8 mouse cellular contexts compared by ENCODE assay signal in the genomic region with DNA sequence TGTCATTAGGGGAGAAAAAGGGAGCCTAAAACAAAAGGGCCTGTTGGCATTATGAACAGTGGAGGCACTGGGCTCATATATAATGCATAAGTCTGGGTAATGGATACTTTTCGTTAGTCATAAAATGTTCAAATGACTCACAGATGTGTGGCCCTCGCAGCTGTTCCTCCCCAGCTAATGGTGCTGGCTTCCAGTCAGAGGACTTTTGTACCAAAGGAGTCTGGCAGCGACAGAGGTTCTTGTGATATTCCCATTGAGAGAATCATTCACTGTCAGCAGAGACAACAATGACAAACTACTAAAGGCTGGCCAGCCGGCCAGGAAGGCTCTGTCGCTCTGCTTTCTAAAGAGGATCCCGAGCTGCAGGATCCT. TPM values are rescaled to one million over a fixed set of nuclear protein-coding genes. Genes with fewer than 3 reads are reported as not detected.
DNase-seq lines count a peak whose midpoint lies in the region; TF ChIP-seq lines count a peak whose summit lies in the region.

No protein-coding gene starts in this region.

- no peak overlapping the region for H3K4me3 ChIP-seq in C2C12 (ENCODE audit: insufficient read depth, poor library complexity, severe bottlenecking)

- intact Hi-C loops in left cerebral cortex, postnatal 36 days (cut with DNase I): no loop called here

- H3ac ChIP-seq in C2C12 (ENCODE audit: control insufficient read depth, insufficient read length, low read depth): no peak overlapping the region

- H3K27me3 ChIP-seq in C2C12 (ENCODE audit: control insufficient read depth, insufficient read depth, insufficient read length): no peaks in the 10 kb centered on the region

- no peak for TF ChIP-seq CTCF in C2C12 (IDR thresholded peaks at IDR 0.05; ENCODE audit: control insufficient read depth, insufficient read depth, insufficient read length)

- H3K36me3 ChIP-seq in C2C12 (ENCODE audit: control insufficient read depth, insufficient read depth): no peaks in the 10 kb centered on the region

- no peaks in the 10 kb centered on the region for H3K79me3 ChIP-seq in C2C12 (ENCODE audit: low read depth)

- H3K79me2 ChIP-seq in C2C12 (ENCODE audit: control insufficient read depth, insufficient read depth): no peaks in the 10 kb centered on the region

- DNase-seq in embryo, embryonic 10 days (ENCODE audit: low spot score): peak; percentile 19
- no peak for DNase-seq in embryo, embryonic 9.5 days (ENCODE audit: extremely low spot score)
- peak; percentile 50 for DNase-seq in gastrocnemius, adult 18-20 months (ENCODE audit: low spot score)
- DNase-seq in kidney, postnatal 36 days: peak; percentile 45 to 63
- no peak for DNase-seq in left cerebral cortex, postnatal 36 days (ENCODE audit: low spot score in 2 of 2)
- DNase-seq in liver: no peak
- no peak for DNase-seq in cerebellum, postnatal 14 days

TF ChIP-seq in C2C12, 6 proteins besides CTCF, POLR2A, EP300 and RAD21:
- TF ChIP-seq FOSL1 (IDR thresholded peaks at IDR 0.05; ENCODE audit: insufficient read depth, low read length, poor library complexity, severe bottlenecking): peak; percentile 80
- TF ChIP-seq CEBPB (IDR thresholded peaks at IDR 0.05; ENCODE audit: low read depth): no peak
- peak; percentile 97 for TF ChIP-seq MYOD1 (IDR thresholded peaks at IDR 0.05; ENCODE audit: control insufficient read depth, insufficient read length, low read depth)

RNA-seq across cellular contexts. Expression of gene Ndufv3, which starts 21.5 kb away (rescaled TPM):
- 178 TPM for polyA plus RNA-seq in C2C12 (2012; fragmentation: generic; extraction: Trizol)
- 100 to 1,000 TPM; 469 to 480 TPM for total RNA-seq in gastrocnemius, adult 18-20 months (2021)
- 100 to 1,000 TPM; 231 to 260 TPM for total RNA-seq in left cerebral cortex, postnatal 36 days (2021)

RNA-seq across cellular contexts. Expression of gene Wdr4, which starts 21.7 kb away (rescaled TPM):
- 48.5 TPM for polyA plus RNA-seq in C2C12 (2012; fragmentation: generic; extraction: Trizol)
- 1 to 10 TPM; 4.6 to 7.5 TPM for total RNA-seq in gastrocnemius, adult 18-20 months (2021)
- total RNA-seq in left cerebral cortex, postnatal 36 days (2021): 10 to 100 TPM; 23.9 to 28.2 TPM

RNA-seq across cellular contexts. Expression of gene Pknox1, which starts 23.1 kb away (rescaled TPM):
- polyA plus RNA-seq in C2C12 (2012; fragmentation: generic; extraction: Trizol): 13.6 TPM
- total RNA-seq in gastrocnemius, adult 18-20 months (2021): 10 to 100 TPM in 1 of 2 experiments, 1 to 10 TPM in 1; 5.8 to 11.4 TPM
- 10 to 100 TPM; 13.1 to 17.8 TPM for total RNA-seq in left cerebral cortex, postnatal 36 days (2021)

Comparison
In these comparisons a context has a peak if more than half of its experiments do, and no peak if none do; other contexts are left out.
1. DNase-seq: peak in embryo, embryonic 10 days (single experiment), gastrocnemius, adult 18-20 months (single experiment) and kidney, postnatal 36 days (2 of 2); none in embryo, embryonic 9.5 days (single experiment), left cerebral cortex, postnatal 36 days (0 of 2), liver (single experiment) and cerebellum, postnatal 14 days (0 of 2).